Mouse (Mus musculus) urinary bladder, adult 2 months (tissue): Measurements from ENCODE around the gene Pml. TPM values are rescaled to one million over a fixed set of nuclear protein-coding genes. Genes with fewer than 3 reads are reported as not detected.

Source experiments
- polyA plus RNA-seq: library from polyadenylated mRNA; depleted of rRNA; stranded (reverse); fragments of >200 nt; gene quantifications from 2 replicates; pipeline ENCODE4 v1.2.3, GENCODE M21; 2012; rRNA removed

The Pml gene
- polyA plus RNA-seq, 1 experiment, result 14.2 TPM

Other genes with a start within 250 kb of the Pml start
- 0.36 and 0.37 TPM in 2 replicates for gene Cyp11a1, start 243.4 kb downstream of the Pml start, polyA plus RNA-seq
- 0.50 and 0.63 TPM in 2 replicates for gene Stra6, start 186.0 kb downstream of the Pml start, polyA plus RNA-seq
- gene Ccdc33, start 131.0 kb downstream of the Pml start, polyA plus RNA-seq, result 0.06 and 0.09 TPM in 2 replicates
- gene Islr, start 45.5 kb downstream of the Pml start, polyA plus RNA-seq, result 137 and 139 TPM in 2 replicates
- 0.15 and 0.19 TPM in 2 replicates for gene Islr2, start 45.5 kb downstream of the Pml start, polyA plus RNA-seq
- 60.9 and 66.9 TPM in 2 replicates for gene Stoml1, start 3.4 kb upstream of the Pml start, polyA plus RNA-seq
- gene Loxl1, start 63.4 kb upstream of the Pml start, polyA plus RNA-seq, result 56.0 and 68.7 TPM in 2 replicates
- gene Tbc1d21, start 120.7 kb upstream of the Pml start, polyA plus RNA-seq, result not detected in 2 replicates
- 4.1 and 4.8 TPM in 2 replicates for gene Insyn1, start 238.8 kb upstream of the Pml start, polyA plus RNA-seq